Mouse (Mus musculus) MEL-GATA-1-ER (cell line): ENCODE data around the gene Cpsf3.

ENCODE experiments used
- DNase-seq: peaks from one replicate; pipeline ENCODE4 v3.0.0-alpha.2; 2012; ENCODE audit warnings: low read depth; ENCODE audit errors: extremely low read depth

Gene Cpsf3

DNA sequence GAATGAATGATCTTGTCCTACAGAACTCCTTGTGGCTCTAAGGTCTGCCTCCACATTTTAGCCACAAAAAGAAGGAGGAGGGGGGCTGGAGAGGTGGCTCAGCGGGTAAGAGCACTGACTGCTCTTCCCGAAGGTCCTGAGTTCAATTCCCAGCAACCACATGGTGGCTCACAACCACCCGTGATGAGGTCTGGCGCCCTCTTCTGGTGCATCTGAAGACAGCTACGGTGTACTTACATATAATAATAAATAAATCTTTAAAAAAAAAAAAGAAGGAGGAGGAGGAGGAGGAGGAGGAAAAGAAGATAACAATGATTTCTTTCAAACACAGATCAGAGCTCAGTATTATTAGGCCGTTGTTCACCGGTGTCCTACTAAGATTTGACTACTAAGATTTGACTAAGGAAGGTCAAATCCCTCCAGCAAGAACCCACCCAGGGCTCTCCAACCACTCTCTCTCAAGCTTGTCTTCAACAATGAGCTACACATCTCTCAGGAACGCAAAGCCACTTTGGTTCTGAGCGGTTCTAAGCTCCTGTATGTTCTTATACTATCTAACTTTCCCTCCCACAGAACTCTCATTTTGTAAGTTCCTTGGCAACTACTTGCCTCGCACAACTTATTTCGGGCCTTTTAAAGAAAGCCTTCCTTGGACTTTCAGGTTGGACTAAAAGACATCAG is at the start of gene Cpsf3:
Cpsf3 (plus strand) TSS at position 631 of the 681 bp plus-strand sequence.
- DNase-seq: no peak

DNA sequence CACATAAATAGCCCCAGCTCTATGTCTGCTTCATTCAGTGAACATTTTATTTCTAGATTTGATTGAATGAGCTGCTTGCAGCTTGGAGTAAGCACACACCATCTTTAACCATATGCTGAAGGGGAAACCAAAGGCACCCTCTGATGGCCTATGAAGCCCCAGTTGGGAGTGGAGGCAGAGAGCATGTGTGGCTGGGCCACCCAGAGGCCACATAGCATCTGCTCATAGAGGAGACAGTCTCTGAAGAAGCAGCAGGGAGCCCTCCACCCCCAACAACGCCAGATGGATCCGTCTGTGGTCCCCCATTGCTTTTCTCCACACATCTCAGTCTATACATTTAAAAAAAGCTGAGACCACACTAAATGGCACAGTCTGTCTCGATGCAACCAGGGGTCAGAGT is 43.2 kb upstream of the Cpsf3 start:
- DNase-seq: no peak

DNA sequence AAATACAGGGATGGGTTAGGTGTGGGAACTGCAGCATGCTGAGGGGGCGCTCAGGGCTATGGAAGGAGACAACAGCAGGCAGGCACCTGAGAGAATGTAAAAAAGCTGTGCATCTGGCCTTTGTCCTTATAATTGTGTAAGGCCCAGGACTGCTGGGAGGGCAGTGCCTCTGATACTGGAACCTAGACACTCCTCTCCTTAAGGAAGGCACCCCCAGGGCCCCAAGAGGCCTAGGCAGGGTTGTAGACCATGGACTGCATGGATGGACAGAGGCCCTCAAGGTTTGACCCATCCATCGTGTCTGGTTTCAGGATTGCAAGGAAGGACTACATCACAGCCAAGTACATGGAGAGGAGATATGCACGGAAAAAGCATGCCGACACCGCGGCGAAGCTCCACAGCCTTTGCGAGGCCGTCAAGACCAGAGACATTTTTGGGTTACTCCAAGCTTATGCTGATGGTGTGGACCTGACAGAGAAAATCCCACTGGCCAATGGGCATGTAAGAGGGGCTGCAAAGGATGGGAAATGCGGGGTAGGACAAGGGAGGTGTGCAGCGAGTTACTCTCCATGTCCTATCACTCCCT is 40.7 kb upstream of the Cpsf3 start:
- no peak for DNase-seq

DNA sequence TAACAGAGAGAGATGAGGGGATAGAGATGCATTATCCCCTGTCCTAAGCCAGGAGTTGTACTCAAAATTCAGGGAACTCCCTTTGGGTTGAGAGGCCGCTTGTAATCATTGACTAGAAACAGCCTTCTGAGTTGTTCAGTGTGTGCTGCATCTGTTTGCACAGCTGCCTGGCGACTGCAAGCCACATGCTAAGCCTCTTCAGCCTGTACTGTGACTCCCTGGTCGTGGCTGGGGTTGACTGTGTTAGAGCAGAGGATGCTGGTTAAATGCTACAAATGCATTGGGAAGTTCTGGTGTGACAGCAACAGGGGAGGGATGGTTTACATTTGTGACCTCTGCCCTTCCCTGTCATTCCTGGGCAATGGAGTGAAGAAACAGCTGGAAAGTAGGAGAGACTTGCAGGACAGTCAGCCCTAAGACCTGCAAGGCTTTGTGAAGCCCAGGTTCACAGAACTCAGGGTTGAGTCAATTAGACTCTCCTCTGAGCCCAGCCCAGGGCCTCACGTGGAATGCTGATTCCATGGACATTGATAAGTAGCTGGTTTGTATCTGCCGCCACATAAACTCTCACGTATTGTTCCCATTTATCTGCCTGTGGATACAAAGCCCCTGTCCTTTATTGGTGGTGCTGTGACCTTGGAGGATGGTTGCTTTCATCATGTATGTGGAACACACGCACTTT is 37.3 kb upstream of the Cpsf3 start:
- DNase-seq: no peak

DNA sequence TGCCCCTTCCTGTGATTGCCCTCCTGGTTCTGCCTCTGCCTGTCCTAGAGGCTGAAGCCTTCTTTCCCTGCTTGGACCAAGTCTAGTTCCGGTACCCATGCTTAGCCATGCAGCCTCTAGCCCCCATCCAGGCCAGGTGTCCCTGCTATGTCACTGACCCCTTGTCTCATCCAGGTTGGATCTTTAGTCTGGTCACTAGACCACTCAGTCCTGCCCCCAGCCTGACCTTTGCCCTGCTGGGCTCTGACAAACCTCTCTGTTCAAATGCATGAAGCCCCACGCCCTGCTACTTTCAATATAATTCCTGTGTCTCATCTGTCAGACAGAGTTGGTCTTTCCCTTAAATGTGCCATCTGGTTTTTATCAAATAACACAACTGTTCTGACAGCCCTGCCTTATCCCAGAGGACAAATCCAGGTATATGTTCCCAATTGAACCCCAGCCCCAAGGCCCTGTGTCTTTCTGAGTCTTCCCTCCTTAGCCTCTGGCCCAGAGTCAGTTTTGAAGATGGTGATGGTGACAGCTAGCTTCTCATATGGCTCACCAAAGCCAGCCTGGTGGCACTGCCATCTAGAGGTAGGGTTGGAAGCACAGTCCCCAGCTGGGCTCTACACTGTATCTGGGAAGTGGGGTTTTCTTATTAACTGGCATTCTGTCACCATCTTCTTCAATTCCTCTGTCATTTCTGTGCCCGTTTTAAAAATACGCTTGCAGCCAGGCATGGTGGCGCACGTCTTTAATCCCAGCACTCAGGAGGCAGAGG is 24.5 kb upstream of the Cpsf3 start:
- DNase-seq: peak; percentile 3

DNA sequence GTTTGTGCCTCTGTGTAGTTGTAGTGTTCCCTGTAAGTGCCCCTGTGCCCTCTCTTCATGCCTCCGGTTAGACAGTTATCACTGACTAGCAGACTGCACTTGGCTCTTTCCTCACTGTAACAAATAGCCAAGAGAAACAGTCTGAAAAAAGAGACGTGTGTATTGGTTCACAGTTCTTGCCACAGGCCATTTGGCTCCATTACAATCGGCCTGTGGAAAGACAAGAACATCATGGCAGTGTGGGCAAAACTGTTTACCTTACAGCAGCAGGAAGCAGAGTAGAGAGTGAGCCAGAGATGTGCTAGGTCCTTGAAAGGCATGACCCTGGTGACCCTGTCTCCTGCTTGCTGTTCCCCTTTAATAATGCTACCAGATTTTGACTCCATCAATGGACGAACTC is 23.7 kb upstream of the Cpsf3 start:
- DNase-seq: no peak

DNA sequence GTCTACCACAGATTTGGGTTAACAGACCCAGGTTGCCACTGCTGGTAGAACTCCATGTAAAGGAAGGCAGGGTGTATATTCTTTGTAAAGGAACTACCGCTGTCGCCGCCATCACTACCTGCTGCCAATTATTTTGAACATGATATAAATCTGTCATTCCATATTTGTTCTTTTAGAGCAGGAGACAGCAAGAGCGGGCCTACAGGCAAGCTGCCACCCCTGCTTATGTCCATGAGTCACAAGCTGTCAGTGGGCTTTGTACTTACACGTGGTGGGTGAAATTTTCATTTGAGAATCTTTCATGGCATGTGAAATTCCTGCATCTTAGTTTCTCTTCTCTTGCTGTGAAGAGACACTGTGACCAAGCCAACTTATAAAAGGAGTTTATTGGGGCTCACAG is 21.9 kb upstream of the Cpsf3 start:
- DNase-seq: no peak

DNA sequence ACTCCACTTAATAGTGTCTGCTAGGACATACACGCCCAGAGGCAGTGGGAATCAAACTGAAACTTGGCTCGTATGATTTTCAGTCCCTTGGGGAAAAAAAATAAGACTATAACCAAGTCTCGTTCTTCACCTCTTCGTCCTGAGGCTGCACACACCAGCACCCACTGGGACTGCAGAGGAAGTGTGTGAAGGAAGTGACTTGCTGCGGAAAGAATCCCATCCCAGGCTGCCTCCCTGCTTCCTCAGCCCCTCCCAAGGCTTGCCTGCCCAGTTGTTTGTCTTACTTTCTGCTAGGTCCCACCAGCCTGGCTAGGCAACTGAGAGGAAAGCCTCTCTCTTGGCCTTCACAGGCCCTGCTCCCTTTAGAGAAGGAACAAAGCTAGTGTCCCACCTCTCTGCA is 20.9 kb upstream of the Cpsf3 start:
- DNase-seq: no peak

DNA sequence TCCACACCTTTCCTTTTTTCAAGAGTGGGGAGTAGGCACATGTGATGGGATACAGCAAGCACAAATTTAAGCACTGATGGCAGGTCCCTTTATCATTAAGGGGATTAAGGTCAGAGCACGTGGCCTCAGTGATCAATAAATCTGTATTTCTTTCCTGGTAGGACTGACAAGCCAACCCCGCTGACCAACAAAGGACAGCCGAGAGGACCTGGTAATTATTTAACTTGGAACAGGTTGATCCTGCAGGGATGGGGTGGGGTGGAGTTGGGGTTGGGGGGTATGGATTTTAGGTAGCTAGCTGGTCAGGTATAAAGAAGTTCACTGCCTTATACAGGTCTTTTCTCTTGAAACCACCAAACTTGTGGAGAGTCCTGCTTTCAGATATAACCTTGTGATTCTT is 20.2 kb upstream of the Cpsf3 start:
- DNase-seq: no peak

DNA sequence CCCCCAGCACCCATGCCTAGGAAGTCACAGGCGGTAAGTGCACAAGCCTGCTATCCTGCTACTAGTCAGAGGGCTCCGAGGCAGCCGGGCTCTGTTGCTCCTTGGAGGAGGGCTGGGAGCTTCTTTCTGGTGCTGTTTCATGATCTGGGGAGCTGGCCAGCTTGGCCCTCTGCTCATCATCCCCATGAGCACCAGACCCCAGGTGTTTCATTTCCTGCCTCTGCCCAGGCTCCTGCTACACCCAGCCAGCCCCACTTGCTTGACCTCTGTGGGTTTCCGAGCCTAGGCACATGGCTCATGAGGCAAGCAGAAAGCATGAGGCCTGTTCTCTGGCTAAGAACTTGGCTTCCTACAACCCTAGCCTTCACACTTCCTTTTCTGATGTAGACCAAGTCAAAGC is 19.7 kb upstream of the Cpsf3 start:
- DNase-seq: no peak

DNA sequence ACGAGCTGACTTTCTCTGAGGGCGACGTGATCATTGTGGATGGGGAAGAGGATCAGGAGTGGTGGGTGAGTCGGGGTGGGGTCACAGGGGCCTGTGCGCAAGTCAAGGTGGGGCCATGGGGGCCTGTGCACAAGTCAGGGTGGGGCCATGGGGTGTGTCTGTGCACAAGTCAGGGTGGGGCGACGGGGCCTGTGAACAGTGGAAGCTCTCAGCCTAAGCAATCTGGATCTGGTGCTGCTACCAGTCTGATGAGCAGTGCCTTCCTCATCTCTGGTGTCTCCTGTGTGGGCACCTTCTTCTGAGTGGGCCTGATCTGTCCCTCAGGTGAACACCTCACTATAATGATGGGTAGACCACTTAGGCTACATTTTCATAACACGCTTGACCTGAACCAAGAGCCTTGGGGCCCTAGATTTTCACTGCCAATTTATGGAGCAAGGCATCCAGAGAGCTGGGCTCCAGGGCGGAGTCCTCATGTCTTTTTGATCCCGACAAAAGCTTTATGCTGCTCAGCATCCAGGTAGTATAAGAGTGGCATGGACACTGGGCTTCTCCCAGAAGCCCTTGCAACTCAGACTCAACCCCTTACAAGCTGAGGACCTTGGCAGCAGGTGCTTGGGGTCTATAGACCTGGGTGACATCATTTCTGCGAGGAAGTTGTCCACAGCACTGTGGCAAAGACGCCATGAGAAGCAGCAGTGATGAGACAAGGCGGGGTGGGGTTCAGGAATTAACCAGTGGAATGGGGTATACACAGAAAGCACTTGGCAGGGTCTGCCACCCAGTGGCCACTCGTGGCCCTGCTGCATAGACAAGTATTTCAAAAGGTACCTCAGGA is 19.0 kb upstream of the Cpsf3 start:
- DNase-seq: peak; percentile 5

DNA sequence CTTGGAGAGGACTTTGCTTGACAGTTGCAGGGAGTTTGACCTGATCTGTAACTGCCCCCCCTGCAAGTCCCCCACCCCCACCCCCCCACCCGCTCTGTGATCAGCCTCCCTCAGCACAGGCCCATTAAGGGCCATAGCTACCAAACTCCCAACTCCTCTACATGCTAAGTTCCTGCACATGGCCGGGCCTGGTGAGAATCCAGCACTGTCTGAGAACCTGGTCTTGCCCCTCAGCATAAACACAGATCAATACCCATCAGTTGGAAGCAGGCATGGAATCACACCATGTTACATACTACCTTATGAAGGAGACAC is 18.4 kb upstream of the Cpsf3 start:
- DNase-seq: no peak

DNA sequence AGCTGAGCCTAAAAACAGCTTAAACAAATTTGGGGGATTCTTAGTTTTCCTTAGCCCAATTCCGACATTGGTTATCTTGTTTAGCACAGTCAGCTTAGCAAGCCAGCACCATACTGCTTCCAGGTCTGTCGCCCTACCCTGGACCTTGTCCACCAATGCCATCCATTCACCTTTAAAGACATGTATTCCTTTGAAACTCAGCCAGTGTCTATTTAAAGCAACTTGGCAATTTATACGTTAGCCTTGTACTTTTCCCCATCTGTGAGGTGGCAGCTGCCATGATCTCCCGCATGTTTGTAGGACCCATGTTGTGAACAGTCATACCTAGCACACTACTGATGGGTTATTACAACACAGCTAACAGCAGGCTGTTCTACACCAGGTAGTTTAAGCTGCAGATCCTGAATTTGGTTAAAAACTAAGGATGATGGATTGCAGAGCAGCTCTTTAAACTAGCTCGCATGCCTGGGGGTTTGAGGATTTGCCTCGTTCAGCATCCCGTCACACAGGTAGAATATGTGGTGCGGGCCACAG is 17.0 kb upstream of the Cpsf3 start:
- DNase-seq: no peak

DNA sequence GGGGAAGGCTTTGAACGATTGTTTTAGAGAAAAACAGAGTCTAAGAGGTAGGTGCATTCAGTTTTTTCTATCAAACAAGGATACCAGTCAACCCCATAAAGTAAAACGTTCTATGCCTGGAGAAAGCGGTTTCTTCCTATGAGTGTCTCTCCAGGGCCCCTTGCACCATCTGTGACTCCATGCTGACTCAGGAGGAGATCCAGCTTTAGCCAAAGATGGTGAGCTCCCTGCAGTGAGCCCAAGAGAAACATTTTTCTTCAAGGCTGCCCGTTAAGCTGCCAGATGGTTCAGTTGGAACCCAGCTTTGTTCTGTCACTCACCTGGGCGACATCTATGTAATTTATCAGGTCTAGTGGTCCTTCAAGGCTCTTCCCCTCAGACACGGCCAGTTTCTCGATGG is 10.7 kb upstream of the Cpsf3 start:
- no peak for DNase-seq

DNA sequence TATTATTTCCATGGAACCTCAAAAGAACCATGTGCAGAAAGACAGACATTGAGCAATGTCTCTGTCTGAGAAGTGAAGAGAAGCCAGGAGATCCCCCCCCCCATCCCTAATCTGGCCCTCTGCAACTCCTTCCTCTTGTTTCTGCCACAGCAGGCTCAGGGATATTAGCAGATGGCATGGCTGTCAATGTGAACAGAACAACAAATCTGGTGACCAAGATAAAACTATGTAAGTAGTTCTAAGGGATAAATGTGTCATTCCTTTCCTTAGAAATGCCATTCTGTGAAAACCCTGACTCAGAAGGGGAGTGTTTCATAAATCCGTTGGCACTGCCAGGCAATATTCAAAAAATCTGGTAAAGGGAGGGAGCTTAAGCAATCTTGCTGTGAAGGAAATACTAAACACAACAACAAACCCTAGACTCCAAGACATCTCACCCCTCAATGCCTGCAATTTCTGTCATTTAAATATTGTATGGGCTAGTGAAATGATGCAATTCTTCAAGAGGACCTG is 7.8 kb upstream of the Cpsf3 start:
- DNase-seq: no peak

DNA sequence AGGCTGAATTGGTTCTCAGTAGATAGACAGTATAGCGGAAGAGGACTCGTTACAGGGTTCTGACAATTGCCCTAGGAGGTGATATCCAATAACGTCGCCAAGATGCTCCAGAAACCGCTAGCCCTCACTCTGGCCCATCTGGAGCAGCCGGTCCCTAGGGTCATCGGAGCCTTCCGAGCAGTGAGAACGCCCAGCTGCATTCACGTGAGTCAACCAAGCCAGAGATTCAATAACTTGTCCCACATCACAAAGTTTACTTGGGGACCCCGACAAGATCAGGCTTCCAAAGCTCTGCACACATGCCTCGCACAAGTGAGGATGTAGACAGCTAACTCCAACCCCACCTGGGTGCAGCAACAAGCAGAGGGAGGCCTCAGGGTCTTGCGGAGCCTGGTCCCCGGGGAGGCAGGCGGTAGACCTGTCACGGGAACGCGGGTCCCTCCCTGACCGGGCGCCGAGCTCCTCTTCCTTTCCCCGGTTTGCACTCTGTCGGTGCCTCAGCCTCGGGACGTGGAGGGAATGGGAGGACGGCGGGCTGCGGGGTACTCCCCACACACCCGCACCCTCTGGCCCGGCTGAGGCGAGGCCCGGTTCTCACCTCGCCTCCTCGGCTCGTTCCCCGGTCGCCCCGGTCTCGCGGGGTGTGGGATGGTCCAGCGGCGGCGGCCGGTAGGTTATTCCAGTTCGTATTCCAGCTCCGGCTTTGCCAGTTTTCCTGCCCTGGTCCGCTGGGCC is 484 bp downstream of the Cpsf3 start:
- peak; percentile 17 for DNase-seq

DNA sequence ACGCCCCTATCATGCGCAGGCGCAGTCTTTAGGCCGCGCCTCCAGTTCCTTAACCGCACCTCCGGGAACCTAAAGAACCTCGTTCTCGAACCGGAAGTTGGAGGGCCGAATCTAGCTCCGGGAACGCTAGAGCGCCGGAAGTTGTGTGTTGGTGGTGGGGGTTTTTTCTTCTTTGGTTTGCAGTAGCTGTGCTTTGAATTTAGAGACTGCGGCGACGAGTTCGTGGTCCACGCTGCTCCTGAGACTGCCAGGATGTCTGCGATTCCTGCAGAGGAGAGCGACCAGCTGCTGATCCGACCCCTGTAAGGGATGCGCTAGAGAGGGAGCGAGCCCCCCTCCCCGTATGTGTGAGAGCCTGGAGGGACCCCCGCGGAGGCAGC is 1.0 kb downstream of the Cpsf3 start, which contains the start of gene Itgb1bp1:
Itgb1bp1 (minus strand) TSS at position 42 of the 380 bp plus-strand sequence.
- DNase-seq: peak; percentile 80

DNA sequence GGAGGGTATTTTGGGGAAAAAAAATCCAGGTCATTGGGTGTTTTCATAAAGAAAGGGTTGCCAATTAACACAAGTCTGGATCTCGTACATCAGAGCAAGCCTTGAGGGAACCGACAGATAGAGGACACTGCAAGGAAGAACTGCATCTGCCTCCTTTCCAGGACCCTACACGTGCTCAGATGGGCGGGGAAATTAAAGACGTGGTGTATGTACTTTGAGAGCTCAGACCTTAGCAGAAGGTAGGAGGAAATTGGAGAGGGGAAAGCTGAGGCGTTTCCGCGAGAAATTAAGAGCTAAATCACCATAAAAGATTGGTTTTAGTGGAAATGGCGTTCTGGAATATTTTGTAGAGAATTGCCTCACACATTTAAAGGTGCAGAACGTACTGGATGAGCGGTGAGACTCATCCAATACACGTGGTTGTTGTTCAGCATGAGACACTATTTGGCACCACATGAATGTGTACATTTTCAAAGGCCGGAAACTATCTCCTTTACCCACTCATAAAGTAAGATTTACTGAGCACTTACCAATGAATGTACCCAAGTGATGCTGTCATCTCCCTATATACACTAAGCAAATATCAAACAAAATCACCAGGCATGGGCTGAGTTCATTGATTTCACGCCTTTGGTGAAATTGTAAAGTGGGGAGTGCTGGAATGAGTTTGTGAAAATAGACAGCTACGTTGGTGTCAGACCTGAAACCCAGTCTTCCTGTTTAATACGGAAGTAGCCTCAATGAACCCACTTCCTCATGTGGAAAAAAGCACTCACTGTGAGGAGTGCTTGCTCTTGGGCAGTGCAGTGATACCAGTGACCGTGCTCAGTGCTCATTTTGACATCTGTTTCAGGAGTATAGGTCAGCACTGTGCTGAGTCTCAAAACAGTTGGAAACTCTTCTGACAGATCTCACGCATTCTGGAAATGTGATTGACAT is 1.8 kb downstream of the Cpsf3 start:
- peak; percentile 26 for DNase-seq
